In genomic region chr16:14237100-14237723, GRCm38 (mm10) we compare ENCODE assay signal across 7 mouse cellular contexts. TPM values are rescaled to one million over a fixed set of nuclear protein-coding genes. Genes with fewer than 3 reads are reported as not detected.
DNase-seq lines count a peak whose midpoint lies in the region; ATAC-seq lines count a peak whose summit lies in the region.

No protein-coding gene starts in this region.

- intact Hi-C loops in left cerebral cortex, postnatal 25 days (cut with DNase I): loop anchor here (1.0 kb wide), 1 partner anchor 256 kb away; no protein-coding TSS in a partner anchor

- H3K4me2 ChIP-seq in intestine, embryonic 16.5 days (ENCODE audit: low read depth, low read length): no peak overlapping the region
- H3K4me2 ChIP-seq in midbrain, embryonic 12.5 days (replicated peaks): no peak overlapping the region

- 22% methylated on average over 6 of the region's 6 CpGs for WGBS in intestine, embryonic 16.5 days
- WGBS in midbrain, embryonic 12.5 days: 22% methylated on average over 6 of the region's 6 CpGs

- ATAC-seq in intestine, embryonic 16.5 days: peak; percentile 46; the same call in 1 of the 2 replicates
- ATAC-seq in midbrain, embryonic 12.5 days (ENCODE audit: low FRiP score, low read depth): peak; percentile 30; the same call in 1 of the 2 replicates

- H3K9ac ChIP-seq in intestine, embryonic 16.5 days (ENCODE audit: low read depth, low read length): no peak overlapping the region
- H3K9ac ChIP-seq in midbrain, embryonic 12.5 days (replicated peaks): no peak overlapping the region

- H3K27ac ChIP-seq in intestine, embryonic 16.5 days (ENCODE audit: low read length): no peak overlapping the region
- H3K27ac ChIP-seq in midbrain, embryonic 12.5 days (replicated peaks): no peak overlapping the region

- H3K27me3 ChIP-seq in intestine, embryonic 16.5 days (replicated peaks; ENCODE audit: control insufficient read depth, insufficient read depth, low read length): no peaks in the 10 kb centered on the region
- H3K27me3 ChIP-seq in midbrain, embryonic 12.5 days: no peaks in the 10 kb centered on the region

- peak; percentile 85 for DNase-seq in ZHBTc4 (ENCODE audit: low read depth, low spot score)
- peak; percentile 78 to 82 for DNase-seq in cerebellum, postnatal 14 days
- peak; percentile 71 to 80 for DNase-seq in frontal cortex, postnatal 36 days (ENCODE audit: low spot score in 2 of 2)
- DNase-seq in left cerebral cortex, postnatal 25 days (ENCODE audit: low spot score in 2 of 2): peak; percentile 74 to 80
- DNase-seq in spleen, adult 12 weeks (ENCODE audit: low spot score): peak; percentile 53

- H3K36me3 ChIP-seq in intestine, embryonic 16.5 days (ENCODE audit: control insufficient read depth, insufficient read depth, low read length): no peaks in the 10 kb centered on the region
- H3K36me3 ChIP-seq in midbrain, embryonic 12.5 days: no peaks in the 10 kb centered on the region

- no peak overlapping the region for H3K4me3 ChIP-seq in intestine, embryonic 16.5 days (ENCODE audit: low read length)
- no peak overlapping the region for H3K4me3 ChIP-seq in midbrain, embryonic 12.5 days

- no peaks in the 10 kb centered on the region for H3K9me3 ChIP-seq in intestine, embryonic 16.5 days (ENCODE audit: control insufficient read depth, low read length)
- H3K9me3 ChIP-seq in midbrain, embryonic 12.5 days: no peaks in the 10 kb centered on the region

- no peaks in the 10 kb centered on the region for H3K4me1 ChIP-seq in intestine, embryonic 16.5 days (ENCODE audit: control insufficient read depth, insufficient read depth, low read length)
- H3K4me1 ChIP-seq in midbrain, embryonic 12.5 days: no peaks in the 10 kb centered on the region

RNA-seq across cellular contexts. Expression of gene Myh11, which starts 54.0 kb away (rescaled TPM):
- polyA plus RNA-seq in intestine, embryonic 16.5 days (2015; fragmentation: Nextera tagmentation; extraction: Ambion mirVana): 140 and 148 TPM in 2 replicates
- 1 to 10 TPM; 3.6 to 4.4 TPM for total RNA-seq in left cerebral cortex, postnatal 25 days (2021)
- polyA plus RNA-seq in midbrain, embryonic 12.5 days (2016; fragmentation: Nextera tagmentation; extraction: Ambion mirVana): 0.21 and 0.45 TPM in 2 replicates

Comparison
In these comparisons a context has a peak if more than half of its experiments do, and no peak if none do; other contexts are left out.
1. RNA of gene Myh11, which starts 54.0 kb away (polyA plus RNA-seq): 140 to 148 TPM in intestine, embryonic 16.5 days; 0.21 to 0.45 TPM in midbrain, embryonic 12.5 days; every median in the first group is over 10 times any median in the second.
2. Peak in every context shown above with its lines, with median percentiles within 50 percentile points of each other: DNase-seq.